Mouse (Mus musculus): Measurements from ENCODE around the gene Ubap2.
A peak's percentile ranks its signal among the peaks of the same experiment; 100 is the strongest.

The Ubap2 gene

GRCm38 (mm10) chr4:41260691-41261090 lies 14.3 kb downstream of the Ubap2 start:
- no peak for DNase-seq (ENCODE audit: low read depth)

DNA sequence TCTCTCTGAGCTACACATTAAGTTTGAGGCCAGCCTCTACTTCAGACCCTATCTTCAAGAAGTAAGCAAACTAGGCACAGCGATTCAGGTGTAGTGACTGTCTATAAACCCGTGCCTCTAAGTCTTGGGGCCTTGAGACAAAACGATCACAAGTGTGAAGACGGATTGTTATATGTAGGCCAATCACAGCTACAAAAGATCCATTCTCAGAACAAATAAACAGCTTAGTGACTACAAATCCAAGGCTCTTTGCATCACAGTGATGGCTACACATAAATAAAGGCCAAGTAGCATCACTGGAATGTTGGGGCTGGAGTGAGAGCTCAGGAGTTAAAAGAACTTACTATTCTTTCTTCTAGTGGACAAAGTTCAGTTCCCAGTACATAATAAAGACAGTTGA lies 15.9 kb downstream of the Ubap2 start:
- no peak for DNase-seq (ENCODE audit: low read depth)

DNA sequence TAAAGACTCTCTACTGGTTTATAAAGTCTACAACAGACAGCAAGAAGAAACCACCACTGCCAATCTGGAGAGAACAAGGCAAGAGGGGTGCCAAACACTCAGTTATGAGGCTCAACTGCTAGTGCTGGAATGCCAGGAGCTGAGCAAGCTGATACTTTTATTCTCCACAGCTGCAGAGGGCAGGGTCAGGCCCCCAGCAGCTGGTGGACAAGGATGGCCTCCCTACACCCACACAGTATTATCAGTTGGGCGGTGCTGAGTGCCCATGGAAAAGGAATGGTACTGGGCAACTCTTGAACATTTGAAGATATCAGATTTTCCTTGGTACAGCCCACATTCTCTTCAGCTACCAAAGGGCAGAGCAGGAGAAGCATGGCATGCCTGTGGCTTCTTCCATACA lies 17.2 kb downstream of the Ubap2 start:
- DNase-seq (ENCODE audit: low read depth), result no peak

DNA sequence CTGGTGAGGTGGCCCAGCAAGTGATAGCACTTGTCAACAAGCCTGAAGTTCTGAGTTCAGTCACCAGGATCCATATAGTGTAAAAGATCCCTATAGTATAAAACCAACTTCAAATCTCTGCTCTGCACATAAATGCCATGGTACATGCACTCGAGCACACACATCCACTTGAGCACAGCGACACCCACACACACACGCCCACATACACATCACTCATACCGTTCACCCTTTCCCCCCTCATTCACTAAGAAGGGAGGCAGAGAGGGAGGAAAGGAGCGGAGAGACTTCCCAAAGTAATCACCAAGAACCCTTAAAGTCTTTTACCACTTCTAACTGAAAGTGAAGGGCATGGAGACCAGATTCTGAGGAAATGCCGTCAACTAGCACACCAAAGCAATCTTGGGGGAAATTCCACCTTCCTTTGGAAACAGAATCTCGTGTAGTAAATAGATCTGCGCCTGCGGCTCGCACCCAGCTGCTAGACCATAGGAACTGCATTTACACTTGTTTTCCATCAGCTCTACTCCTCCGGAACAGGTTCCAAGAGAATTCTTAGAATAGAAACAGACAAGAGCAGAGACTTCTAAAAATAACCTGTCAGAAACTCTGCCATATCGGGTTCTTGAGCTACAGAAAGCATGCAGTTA lies 19.3 kb downstream of the Ubap2 start:
- DNase-seq (ENCODE audit: low read depth), result no peak

DNA sequence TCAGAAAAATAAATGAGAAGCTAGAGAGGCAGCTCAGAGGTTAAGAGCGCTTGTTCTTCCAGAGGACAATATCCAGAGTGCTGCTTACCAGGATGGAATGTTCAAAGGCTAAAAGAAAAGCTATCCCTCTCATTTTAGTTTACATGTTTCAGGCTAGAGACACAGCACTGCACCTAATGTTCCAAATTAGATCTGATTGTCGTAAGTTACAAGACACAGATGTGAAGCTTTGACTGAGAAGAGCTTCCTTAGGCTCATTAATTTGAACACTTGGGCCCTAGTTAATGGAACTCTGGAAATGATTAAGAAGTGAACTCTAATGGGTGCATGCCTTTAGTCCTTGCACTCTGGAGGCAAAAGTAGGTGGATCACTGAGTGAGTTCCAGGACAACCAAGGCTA lies 21.2 kb downstream of the Ubap2 start:
- no peak for DNase-seq (ENCODE audit: low read depth)

- DNase-seq (ENCODE audit: low read depth), result no peak
Observed at GRCm38 (mm10) chr4:41245408-41245807, 29.5 kb downstream of the Ubap2 start.

DNA sequence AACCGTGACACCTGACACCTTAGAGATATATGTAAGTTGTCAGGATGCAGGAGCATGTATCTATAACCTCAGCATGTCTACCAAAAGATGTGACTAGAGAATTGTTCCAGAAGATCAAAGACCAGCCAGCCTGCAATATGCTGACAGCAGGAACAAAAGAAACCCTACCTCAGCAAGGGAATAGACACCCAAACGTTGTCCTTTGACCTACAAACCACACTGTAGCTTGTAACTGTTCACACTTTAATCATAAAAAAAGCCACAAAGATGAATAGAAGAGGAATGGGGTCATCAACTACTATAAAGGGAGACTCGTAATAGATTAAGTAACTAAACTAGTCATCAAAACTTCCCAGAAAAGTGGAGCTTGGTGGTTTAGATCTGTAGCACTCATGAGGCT lies 34.0 kb downstream of the Ubap2 start:
- DNase-seq (ENCODE audit: low read depth), result no peak

- no peak for DNase-seq (ENCODE audit: low read depth)
Observed at GRCm38 (mm10) chr4:41235621-41236020, 39.3 kb downstream of the Ubap2 start.

- peak; percentile 42 for DNase-seq (ENCODE audit: low read depth)
Observed at GRCm38 (mm10) chr4:41226351-41226750, 48.6 kb downstream of the Ubap2 start.

DNA sequence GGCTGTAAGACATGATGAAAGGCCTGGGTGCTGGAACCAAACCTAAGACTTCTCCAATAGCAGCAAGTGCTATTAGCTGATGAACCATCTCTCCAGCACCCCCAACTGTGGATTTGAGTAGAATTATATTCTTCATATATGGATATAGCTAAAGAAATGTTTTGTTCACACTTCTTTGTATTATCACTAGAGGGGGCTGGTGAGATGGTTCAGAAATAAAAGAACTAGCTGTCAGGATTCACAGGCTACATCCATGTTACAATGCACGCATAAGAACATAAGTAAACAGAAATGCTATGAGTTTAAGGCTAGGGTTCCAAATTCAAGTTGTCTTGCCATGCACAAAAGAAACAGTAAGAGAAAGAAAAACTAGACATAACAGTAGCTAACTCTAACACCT lies 49.5 kb downstream of the Ubap2 start:
- DNase-seq (ENCODE audit: low read depth), result no peak

DNA sequence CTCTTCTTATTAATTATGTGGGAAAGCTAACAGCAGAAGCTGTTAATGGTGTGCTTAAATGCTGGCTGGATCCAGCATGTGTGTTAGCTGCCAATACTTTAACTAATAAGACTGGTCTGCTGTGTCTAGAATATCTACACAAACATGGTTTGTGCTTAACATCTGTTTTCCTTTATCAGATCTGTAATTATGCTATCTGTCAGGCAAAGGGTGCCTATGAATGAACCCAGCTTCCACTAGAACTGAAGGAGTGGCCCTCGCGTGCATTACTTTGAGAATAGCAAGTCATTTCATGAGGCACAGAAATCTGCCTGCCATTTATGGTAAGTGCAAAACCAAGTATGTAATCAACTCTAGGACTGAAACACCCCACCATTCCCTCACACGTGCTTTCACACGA lies 66.9 kb downstream of the Ubap2 start:
- DNase-seq (ENCODE audit: low read depth), result no peak

DNA sequence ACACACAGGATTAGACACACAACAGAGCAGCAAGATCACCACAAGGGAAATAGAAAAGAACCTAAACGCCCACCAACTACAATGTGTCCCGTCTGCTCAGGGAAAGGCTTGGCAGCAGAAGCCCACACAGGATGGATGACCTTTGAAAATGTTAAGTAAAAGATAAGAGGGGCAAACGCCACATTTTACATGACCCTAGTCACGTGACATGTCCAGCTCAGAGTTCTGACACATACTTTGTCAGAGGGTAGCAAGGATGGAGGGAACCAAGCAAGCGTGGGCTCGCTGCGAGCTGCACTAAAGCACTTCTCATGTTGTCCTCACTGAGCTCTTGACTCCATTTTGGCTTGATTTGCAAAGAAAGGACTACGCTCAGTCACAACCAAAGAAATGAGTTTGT lies 69.2 kb downstream of the Ubap2 start:
- DNase-seq (ENCODE audit: low read depth), result no peak

DNA sequence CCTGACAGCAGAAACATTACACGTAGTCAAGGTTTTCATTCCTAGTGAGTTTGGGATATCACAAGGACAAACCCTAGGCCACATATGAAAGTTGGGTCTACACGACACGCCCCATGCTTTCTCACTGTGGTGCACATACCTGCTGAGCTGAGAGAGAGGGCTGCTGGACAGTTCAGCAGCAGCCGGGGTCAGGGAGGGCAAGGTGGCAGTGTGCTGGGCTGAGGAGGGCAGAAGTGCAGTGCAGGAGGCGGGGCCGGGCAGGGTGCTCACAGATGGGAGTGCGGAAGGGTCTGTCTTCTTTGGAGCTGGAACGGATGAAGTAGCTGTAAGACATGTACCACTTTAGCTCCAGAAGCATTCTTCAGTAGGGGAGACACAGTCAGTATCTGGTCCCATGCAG lies 72.8 kb downstream of the Ubap2 start:
- DNase-seq (ENCODE audit: low read depth), result no peak

- DNase-seq (ENCODE audit: low read depth), result peak; percentile 53
Observed at GRCm38 (mm10) chr4:41196861-41197610, 77.9 kb downstream of the Ubap2 start.

DNA sequence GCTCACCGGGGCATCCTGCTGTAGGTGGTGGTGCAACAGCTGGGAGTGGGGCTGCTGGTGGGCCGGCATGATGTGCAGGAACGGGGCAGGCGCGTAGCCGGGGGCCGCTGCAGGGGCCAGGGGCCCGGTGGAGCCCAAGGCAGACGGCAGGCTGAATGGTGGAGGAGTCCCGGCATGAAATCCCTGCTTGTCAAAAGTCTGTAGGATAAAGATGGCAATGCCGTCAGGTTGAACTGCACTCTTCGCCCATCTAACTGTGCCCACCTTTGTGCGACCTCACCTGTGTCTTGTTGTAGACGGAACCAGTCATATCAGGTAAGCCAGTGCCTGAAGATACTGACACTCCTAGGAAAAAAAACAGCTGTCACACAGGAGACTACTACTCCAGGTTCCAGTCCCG lies 79.6 kb downstream of the Ubap2 start:
- DNase-seq (ENCODE audit: low read depth), result no peak

DNA sequence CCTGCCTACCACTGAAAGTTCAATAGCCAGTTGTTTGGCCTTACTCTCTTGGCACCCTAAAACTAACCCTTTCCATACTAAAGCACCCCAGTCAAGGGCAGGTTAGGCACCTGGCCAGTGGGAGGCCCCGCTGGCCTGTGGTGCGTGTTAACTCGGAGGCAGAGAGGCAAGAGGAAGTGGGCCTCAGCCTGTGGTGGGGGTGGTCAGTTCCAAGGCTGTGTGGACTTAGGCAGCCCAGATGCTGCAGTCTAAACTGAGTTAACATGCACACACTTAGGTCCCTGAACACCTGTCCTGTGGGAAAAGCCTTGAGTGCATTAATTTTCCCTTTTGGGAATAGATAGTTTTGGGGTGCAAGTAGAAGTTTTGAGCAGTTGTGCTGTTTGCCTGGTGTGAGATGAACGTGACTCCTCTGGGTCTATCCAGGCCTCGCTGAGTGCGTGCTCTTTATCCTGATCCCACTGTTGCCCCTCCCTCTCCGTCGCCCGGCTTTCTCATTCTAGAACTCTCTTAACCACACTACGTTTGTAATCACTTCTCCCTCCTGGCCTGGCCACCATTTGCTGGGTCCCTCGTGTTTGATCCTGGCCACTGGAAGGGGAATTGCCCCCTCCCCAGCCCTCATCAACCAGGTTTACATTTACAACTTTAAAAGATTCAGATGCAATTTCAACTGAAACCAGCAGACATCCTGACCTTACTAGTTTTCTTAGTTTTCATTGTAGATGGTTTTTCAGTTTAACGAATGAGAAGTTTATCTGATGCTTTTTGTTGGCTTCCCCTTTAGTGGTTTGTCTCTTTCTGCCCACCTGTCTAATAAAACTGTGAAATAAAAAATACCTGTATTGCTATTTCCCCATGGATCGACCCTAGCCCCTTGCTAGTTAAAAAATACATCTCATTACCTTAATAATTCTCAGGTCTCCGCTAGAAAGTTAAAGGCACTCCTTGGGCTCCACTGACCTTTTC lies 82.1 kb downstream of the Ubap2 start:
- DNase-seq (ENCODE audit: low read depth), result no peak

- no peak for DNase-seq (ENCODE audit: low read depth)
Observed at GRCm38 (mm10) chr4:41189809-41190208, 85.1 kb downstream of the Ubap2 start.

- no peak for DNase-seq (ENCODE audit: low read depth)
Observed at GRCm38 (mm10) chr4:41179825-41180725, 94.9 kb downstream of the Ubap2 start.

DNA sequence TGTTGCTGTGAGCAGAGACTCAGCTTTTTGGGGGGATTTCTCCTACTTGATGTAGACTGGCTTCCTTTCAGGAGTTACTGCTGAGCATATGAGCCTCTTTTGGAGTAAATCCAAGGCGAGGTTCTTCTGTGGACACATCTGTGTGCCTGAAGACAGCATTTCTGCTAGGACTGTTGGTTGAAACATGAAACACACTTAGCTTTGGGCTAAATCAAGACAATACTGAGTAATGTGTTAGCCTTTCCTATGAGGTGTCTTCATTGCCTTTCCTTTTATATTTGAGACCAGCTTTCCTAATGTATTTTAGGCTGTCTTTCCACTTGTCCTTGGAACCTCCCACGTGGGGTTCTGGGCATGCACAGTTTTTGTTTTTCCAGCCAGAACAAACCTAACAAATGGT lies 100.3 kb downstream of the Ubap2 start:
- no peak for DNase-seq (ENCODE audit: low read depth)

GRCm38 (mm10) chr4:41170970-41171369 lies 104.0 kb downstream of the Ubap2 start:
- no peak for DNase-seq (ENCODE audit: low read depth)

GRCm38 (mm10) chr4:41165693-41166475 lies 109.1 kb downstream of the Ubap2 start:
- peak; percentile 63 for DNase-seq (ENCODE audit: low read depth)
